Mouse (Mus musculus) layer of hippocampus, adult 2 months (tissue): Measurements from ENCODE around the gene Zc3h10. TPM values are rescaled to one million over a fixed set of nuclear protein-coding genes. Genes with fewer than 3 reads are reported as not detected.

Source experiments
- DNase-seq, 2 experiments: peaks; one replicate each; pipeline ENCODE4 v3.0.0; 2022; ENCODE audit warnings: low spot score in 2 of 2
- H3K27ac ChIP-seq: fragments of 200-600 bp; 2 replicates; pipeline ENCODE4 v1.8.1; 2022
- H3K4me3 ChIP-seq: fragments of 200-600 bp; 2 replicates; pipeline ENCODE4 v1.8.1; 2022; ENCODE audit warnings: mild to moderate bottlenecking
- CTCF ChIP-seq: fragments of 200-600 bp; conservative IDR thresholded peaks from 2 replicates; pipeline ENCODE4 v1.8.1; 2022; ENCODE audit warnings: antibody characterized with exemption, mild to moderate bottlenecking, moderate library complexity
- total RNA-seq, 2 experiments: library from RNA; stranded (reverse); gene quantifications; 2 replicates each; pipeline ENCODE4 v1.2.3; 2021

Gene Zc3h10
- total RNA-seq, 2 experiments from 2014 or later: 12.2 to 14.3 TPM

- Histone ChIP-seq H3K4me3 (peak within 1 kb of the TSS; percentile 92), H3K27ac (peak within 1 kb of the TSS; percentile 65)
- DNase-seq: peak; percentile 83 to 93
- peak; percentile 68 for TF ChIP-seq CTCF
These were observed 21.8 kb downstream of the Zc3h10 start, which contains the start of gene Esyt1 for GRCm38 (mm10) chr10:128525671-128526308. Esyt1 (minus strand) TSS chr10:128525871.

GRCm38 (mm10) chr10:128524732-128525662 lies 22.6 kb downstream of the Zc3h10 start:
- H3K27ac ChIP-seq: peak overlapping the region; percentile 65
- H3K4me3 ChIP-seq: peak overlapping the region; percentile 92
- DNase-seq: no peak
- no peak for TF ChIP-seq CTCF

GRCm38 (mm10) chr10:128524111-128524731 lies 23.4 kb downstream of the Zc3h10 start:
- DNase-seq: no peak
- H3K27ac ChIP-seq: peak overlapping the region; percentile 65; the same call in 1 of the 2 replicates
- TF ChIP-seq CTCF: no peak
- H3K4me3 ChIP-seq: peak overlapping the region; percentile 92

- TF ChIP-seq CTCF: no peak
- no peak overlapping the region for H3K27ac ChIP-seq
- no peak for DNase-seq
- H3K4me3 ChIP-seq: no peak overlapping the region
These were observed 25.2 kb downstream of the Zc3h10 start for GRCm38 (mm10) chr10:128522351-128522750.

GRCm38 (mm10) chr10:128520591-128520990 lies 27.0 kb downstream of the Zc3h10 start:
- Histone ChIP-seq H3K27ac (no peak overlapping the region), H3K4me3 (no peak overlapping the region)
- no peak for TF ChIP-seq CTCF
- no peak for DNase-seq

- H3K27ac ChIP-seq: no peak overlapping the region
- DNase-seq: peak in 1 of 2 experiments; percentile 60
- peak; percentile 78 for TF ChIP-seq CTCF
- no peak overlapping the region for H3K4me3 ChIP-seq
These were observed 28.7 kb downstream of the Zc3h10 start for GRCm38 (mm10) chr10:128518833-128519232.

- TF ChIP-seq CTCF: no peak
- H3K4me3 ChIP-seq: no peak overlapping the region
- no peak overlapping the region for H3K27ac ChIP-seq
- no peak for DNase-seq
These were observed 30.9 kb downstream of the Zc3h10 start for GRCm38 (mm10) chr10:128516677-128517076.

GRCm38 (mm10) chr10:128516029-128516428 lies 31.5 kb downstream of the Zc3h10 start:
- TF ChIP-seq CTCF: no peak
- DNase-seq: no peak
- H3K27ac ChIP-seq: no peak overlapping the region
- no peak overlapping the region for H3K4me3 ChIP-seq

- Histone ChIP-seq H3K27ac (no peak overlapping the region), H3K4me3 (no peak overlapping the region)
- no peak for DNase-seq
- no peak for TF ChIP-seq CTCF
These were observed 32.5 kb downstream of the Zc3h10 start for GRCm38 (mm10) chr10:128515044-128515443.

- Histone ChIP-seq H3K27ac (no peak overlapping the region), H3K4me3 (no peak overlapping the region)
- no peak for TF ChIP-seq CTCF
- no peak for DNase-seq
These were observed 35.8 kb downstream of the Zc3h10 start for GRCm38 (mm10) chr10:128511761-128512160.

GRCm38 (mm10) chr10:128511189-128511588 lies 36.4 kb downstream of the Zc3h10 start:
- no peak for DNase-seq
- no peak for TF ChIP-seq CTCF
- Histone ChIP-seq H3K4me3 (no peak overlapping the region), H3K27ac (no peak overlapping the region)

GRCm38 (mm10) chr10:128510301-128510700 lies 37.3 kb downstream of the Zc3h10 start:
- DNase-seq: no peak
- Histone ChIP-seq H3K4me3 (no peak overlapping the region), H3K27ac (no peak overlapping the region)
- no peak for TF ChIP-seq CTCF

- no peak overlapping the region for H3K27ac ChIP-seq
These were observed 37.7 kb downstream of the Zc3h10 start for GRCm38 (mm10) chr10:128509831-128510230.

More at GRCm38 (mm10) chr10:128509831-128510230, 37.7 kb downstream of the Zc3h10 start:
- DNase-seq: no peak
- no peak for TF ChIP-seq CTCF
- no peak overlapping the region for H3K4me3 ChIP-seq
